Mouse (Mus musculus) liver, embryonic 14.5 days (tissue): ENCODE results near the gene Pde4d.

Experiments
- CTCF ChIP-seq: IDR thresholded peaks from 2 replicates; pipeline ENCODE4 v1.5.1; 2016; ENCODE audit warnings: antibody characterized with exemption, low read depth, control low read depth
- EP300 ChIP-seq: IDR thresholded peaks from 2 replicates; pipeline ENCODE4 v1.6.1; 2016; ENCODE audit warnings: antibody characterized with exemption, low read depth

GRCm38 (mm10) chr13:109560261-109560660, 1110.5 kb downstream of the Pde4d start:
- TF ChIP-seq CTCF = no peak
- TF ChIP-seq EP300 = no peak
